Mouse (Mus musculus): Measurements from ENCODE around the gene Slc25a28.

GRCm38 (mm10) chr19:43614341-43615073 lies 60.2 kb downstream of the Slc25a28 start:
- TF ChIP-seq MAFK (IDR thresholded peaks at IDR 0.05; ENCODE audit: insufficient read depth, low read depth, low read length) = no peak
- no peak for TF ChIP-seq CHD2 (IDR thresholded peaks at IDR 0.05; ENCODE audit: low read depth, low read length)
- no peak for TF ChIP-seq HCFC1 (IDR thresholded peaks at IDR 0.05; ENCODE audit: borderline replicate concordance, insufficient read depth, low read length)
- TF ChIP-seq ZNF384 (IDR thresholded peaks at IDR 0.05; ENCODE audit: low read depth, low read length) = no peak
